In genomic region chr14:14350263-14351147, GRCm38 (mm10) we compare ENCODE assay signal across 14 mouse cellular contexts. TPM values are rescaled to one million over a fixed set of nuclear protein-coding genes. Genes with fewer than 3 reads are reported as not detected.
DNase-seq lines count a peak whose midpoint lies in the region; ATAC-seq and TF ChIP-seq lines count a peak whose summit lies in the region.
"Had no signal": no experiment of that assay in that cellular context is flagged by ENCODE, and none has a peak within 500 bp of the region (broad histone marks: within the 10 kb centered on the region; RNA-seq: fewer than 3 reads in every experiment).

No protein-coding gene starts in this region.

- H3K9ac ChIP-seq in forebrain, embryonic 11.5 days (ENCODE audit: low read length): no peak overlapping the region
- no peak overlapping the region for H3K9ac ChIP-seq in forebrain, postnatal 0 days
- no peak overlapping the region for H3K9ac ChIP-seq in stomach, postnatal 0 days (ENCODE audit: low read length)
- H3K9ac ChIP-seq: kidney, embryonic 15.5 days; neural tube, embryonic 13.5 days had no signal

- H3K4me1 ChIP-seq in forebrain, embryonic 11.5 days (replicated peaks; ENCODE audit: control insufficient read depth, insufficient read depth, low read length): no peaks in the 10 kb centered on the region
- no peaks in the 10 kb centered on the region for H3K4me1 ChIP-seq in forebrain, postnatal 0 days (ENCODE audit: insufficient read depth)
- peaks cover 20% of the 10 kb centered on the region for H3K4me1 ChIP-seq in megakaryocyte, embryonic 14.5 days
- H3K4me1 ChIP-seq in stomach, postnatal 0 days (replicated peaks; ENCODE audit: control insufficient read depth, insufficient read depth): no peaks in the 10 kb centered on the region

- no peak overlapping the region for H3K27ac ChIP-seq in forebrain, embryonic 11.5 days (ENCODE audit: low read depth, low read length)
- no peak overlapping the region for H3K27ac ChIP-seq in forebrain, postnatal 0 days (ENCODE audit: low read depth, low read length)
- H3K27ac ChIP-seq in stomach, postnatal 0 days (replicated peaks): no peak overlapping the region
- H3K27ac ChIP-seq: kidney, embryonic 15.5 days; limb, embryonic 10.5 days; neural tube, embryonic 13.5 days had no signal

- peak; percentile 56 for DNase-seq in forebrain, embryonic 11.5 days (ENCODE audit: low spot score)
- no peak for DNase-seq in forebrain, postnatal 0 days
- peak; percentile 53 for DNase-seq in ZHBTc4 (ENCODE audit: low read depth, low spot score)
- DNase-seq in stomach, postnatal 0 days (ENCODE audit: low spot score): peak; percentile 26
- DNase-seq in urinary bladder, adult 2 months (ENCODE audit: low spot score): no peak
- DNase-seq in heart, adult 9 months (ENCODE audit: low spot score in 2 of 2): no peak

- H3K9me3 ChIP-seq in forebrain, embryonic 11.5 days (ENCODE audit: control insufficient read depth, low read length): peaks cover 36% of the 10 kb centered on the region
- H3K9me3 ChIP-seq in forebrain, postnatal 0 days (ENCODE audit: low read length): peaks cover 9% of the 10 kb centered on the region; the same call in 1 of the 2 replicates
- H3K9me3 ChIP-seq in megakaryocyte, embryonic 14.5 days: peaks cover 78% of the 10 kb centered on the region
- H3K9me3 ChIP-seq in stomach, postnatal 0 days (ENCODE audit: control insufficient read depth, low read length): peaks cover 24% of the 10 kb centered on the region

- H3K36me3 ChIP-seq in forebrain, embryonic 11.5 days (ENCODE audit: control insufficient read depth, insufficient read depth, low read length): peaks cover 2% of the 10 kb centered on the region; the same call in 1 of the 2 replicates
- no peaks in the 10 kb centered on the region for H3K36me3 ChIP-seq in forebrain, postnatal 0 days (ENCODE audit: insufficient read depth)
- peaks cover 39% of the 10 kb centered on the region for H3K36me3 ChIP-seq in megakaryocyte, embryonic 14.5 days (replicated peaks; ENCODE audit: low read length)
- no peaks in the 10 kb centered on the region for H3K36me3 ChIP-seq in stomach, postnatal 0 days (ENCODE audit: control insufficient read depth, insufficient read depth, low read length)

- TF ChIP-seq EP300 in stomach, postnatal 0 days (optimal IDR thresholded peaks at IDR 0.05): no peak

- TF ChIP-seq CTCF in forebrain, postnatal 0 days (IDR thresholded peaks at IDR 0.05; ENCODE audit: low read depth): no peak
- TF ChIP-seq CTCF in stomach, postnatal 0 days (IDR thresholded peaks at IDR 0.05; ENCODE audit: low read depth): no peak

- H3K4me3 ChIP-seq in forebrain, embryonic 11.5 days (ENCODE audit: low read depth, low read length): no peak overlapping the region
- no peak overlapping the region for H3K4me3 ChIP-seq in forebrain, postnatal 0 days (ENCODE audit: low read depth, low read length)
- peak overlapping the region; percentile 82 for H3K4me3 ChIP-seq in megakaryocyte, embryonic 14.5 days (replicated peaks)
- no peak overlapping the region for H3K4me3 ChIP-seq in stomach, postnatal 0 days (ENCODE audit: low read depth, low read length)
- H3K4me3 ChIP-seq: kidney, embryonic 15.5 days; limb, embryonic 10.5 days; neural tube, embryonic 13.5 days had no signal

- no peak for ATAC-seq in forebrain, embryonic 11.5 days (replicated peaks; ENCODE audit: low FRiP score)
- no peak for ATAC-seq in forebrain, postnatal 0 days
- ATAC-seq in megakaryocyte, adult 5-6 weeks (ENCODE audit: poor library complexity, severe bottlenecking): no peak
- no peak for ATAC-seq in stomach, postnatal 0 days (ENCODE audit: low FRiP score, low TSS enrichment)
- ATAC-seq: forebrain, embryonic 16.5 days had no signal

- no peaks in the 10 kb centered on the region for H3K27me3 ChIP-seq in forebrain, embryonic 11.5 days (ENCODE audit: control insufficient read depth, insufficient read depth, low read length)
- H3K27me3 ChIP-seq in forebrain, postnatal 0 days (ENCODE audit: insufficient read depth, low read length): no peaks in the 10 kb centered on the region
- H3K27me3 ChIP-seq in megakaryocyte, embryonic 14.5 days (replicated peaks): no peaks in the 10 kb centered on the region
- no peaks in the 10 kb centered on the region for H3K27me3 ChIP-seq in stomach, postnatal 0 days (ENCODE audit: control insufficient read depth, insufficient read depth, low read length)
- H3K27me3 ChIP-seq: kidney, embryonic 15.5 days; neural tube, embryonic 13.5 days had no signal

- WGBS in forebrain, embryonic 11.5 days: 95% methylated on average over 29 of the region's 29 CpGs
- WGBS in forebrain, postnatal 0 days: 98% methylated on average over 29 of the region's 29 CpGs
- WGBS in stomach, postnatal 0 days: 96% methylated on average over 29 of the region's 29 CpGs

- H3K4me2 ChIP-seq in forebrain, embryonic 11.5 days (ENCODE audit: low read depth, low read length, severe bottlenecking): no peak overlapping the region
- no peak overlapping the region for H3K4me2 ChIP-seq in forebrain, postnatal 0 days (ENCODE audit: low read depth)
- no peak overlapping the region for H3K4me2 ChIP-seq in stomach, postnatal 0 days (replicated peaks; ENCODE audit: low read depth)
- H3K4me2 ChIP-seq: kidney, embryonic 15.5 days; neural tube, embryonic 13.5 days had no signal

RNA-seq across cellular contexts. Expression of gene Il3ra, which starts 4.4 kb away (rescaled TPM):
- 1.8 and 3.2 TPM in 2 replicates for polyA plus RNA-seq in forebrain, embryonic 11.5 days (2014; fragmentation: Nextera tagmentation; extraction: Ambion mirVana)
- total RNA-seq in forebrain, postnatal 0 days (2014; rRNA removed): 4.5 and 7.7 TPM in 2 replicates
- 1.6 and 2.0 TPM in 2 replicates for polyA plus RNA-seq in forebrain, postnatal 0 days (2015; fragmentation: Nextera tagmentation; extraction: Ambion mirVana)
- polyA plus RNA-seq in megakaryocyte, embryonic 14.5 days (2012; ENCODE audit: insufficient read depth, low replicate concordance): 68.0 and 95.8 TPM in 2 replicates
- 17.5 and 18.3 TPM in 2 replicates for total RNA-seq in megakaryocyte, adult 5-6 weeks (2015)
- total RNA-seq in megakaryocyte, adult 5-6 weeks (2017): 70.9 and 82.3 TPM in 2 replicates
- polyA plus RNA-seq in stomach, postnatal 0 days (2015; fragmentation: Nextera tagmentation; extraction: Ambion mirVana): 2.7 and 3.9 TPM in 2 replicates
- polyA plus RNA-seq in urinary bladder, adult 2 months (2012; rRNA removed): 22.9 and 23.1 TPM in 2 replicates

RNA-seq across cellular contexts. Expression of gene Olfr31, which starts 27.9 kb away (rescaled TPM):
- not detected in 2 replicates for polyA plus RNA-seq in forebrain, embryonic 11.5 days (2014; fragmentation: Nextera tagmentation; extraction: Ambion mirVana)
- total RNA-seq in forebrain, postnatal 0 days (2014; rRNA removed): not detected in 2 replicates
- polyA plus RNA-seq in forebrain, postnatal 0 days (2015; fragmentation: Nextera tagmentation; extraction: Ambion mirVana): 0.11 TPM in 1 of 2 replicates, not detected in the other
- not detected in 2 replicates for polyA plus RNA-seq in megakaryocyte, embryonic 14.5 days (2012; ENCODE audit: insufficient read depth, low replicate concordance)
- not detected in 2 replicates for total RNA-seq in megakaryocyte, adult 5-6 weeks (2015)
- total RNA-seq in megakaryocyte, adult 5-6 weeks (2017): not detected in 2 replicates
- polyA plus RNA-seq in stomach, postnatal 0 days (2015; fragmentation: Nextera tagmentation; extraction: Ambion mirVana): 0.02 TPM in 1 of 2 replicates, not detected in the other
- not detected in 2 replicates for polyA plus RNA-seq in urinary bladder, adult 2 months (2012; rRNA removed)
- total RNA-seq: adrenal gland, postnatal 4 days; heart, postnatal 10 days had no signal
- polyA plus RNA-seq: forebrain, embryonic 16.5 days; kidney, embryonic 15.5 days; limb, embryonic 10.5 days; neural tube, embryonic 13.5 days had no signal

RNA-seq across cellular contexts. Expression of gene Olfr721-ps1, which starts 50.6 kb away (rescaled TPM):
- not detected in 2 replicates for polyA plus RNA-seq in forebrain, embryonic 11.5 days (2014; fragmentation: Nextera tagmentation; extraction: Ambion mirVana)
- total RNA-seq in forebrain, postnatal 0 days (2014; rRNA removed): not detected in 2 replicates
- polyA plus RNA-seq in forebrain, postnatal 0 days (2015; fragmentation: Nextera tagmentation; extraction: Ambion mirVana): not detected in 2 replicates
- polyA plus RNA-seq in megakaryocyte, embryonic 14.5 days (2012; ENCODE audit: insufficient read depth, low replicate concordance): not detected in 2 replicates
- not detected in 2 replicates for total RNA-seq in megakaryocyte, adult 5-6 weeks (2015)
- not detected in 2 replicates for total RNA-seq in megakaryocyte, adult 5-6 weeks (2017)
- polyA plus RNA-seq in stomach, postnatal 0 days (2015; fragmentation: Nextera tagmentation; extraction: Ambion mirVana): not detected in 2 replicates
- polyA plus RNA-seq in urinary bladder, adult 2 months (2012; rRNA removed): not detected in 2 replicates
- total RNA-seq: adrenal gland, postnatal 4 days; heart, postnatal 10 days had no signal
- polyA plus RNA-seq: forebrain, embryonic 16.5 days; kidney, embryonic 15.5 days; limb, embryonic 10.5 days; neural tube, embryonic 13.5 days had no signal

Comparison
In these comparisons a context has a peak if more than half of its experiments do, and no peak if none do; other contexts are left out.
1. DNase-seq: peak in forebrain, embryonic 11.5 days (single experiment), ZHBTc4 (single experiment) and stomach, postnatal 0 days (single experiment); none in forebrain, postnatal 0 days (single experiment), urinary bladder, adult 2 months (single experiment) and heart, adult 9 months (0 of 2).